Mouse (Mus musculus) E14TG2a.4 (cell line): Measurements from ENCODE around the gene Clasp1.
A peak's percentile ranks its signal among the peaks of the same experiment; 100 is the strongest.

ENCODE experiments used
- H3K27me3 ChIP-seq: 2 replicates; pipeline ENCODE4 v1.6.1; 2014; ENCODE audit warnings: low read length, control low read depth; ENCODE audit not compliant: insufficient read depth
- H3K36me3 ChIP-seq: 2 replicates; pipeline ENCODE4 v1.6.1; 2014; ENCODE audit warnings: low read length, control low read depth; ENCODE audit not compliant: insufficient read depth
- H3K4me1 ChIP-seq: replicated peaks from 2 replicates; pipeline ENCODE4 v1.6.1; 2014; ENCODE audit warnings: low read depth, low read length, control low read depth
- H3K4me3 ChIP-seq: replicated peaks from 2 replicates; pipeline ENCODE4 v1.5.1; 2014; ENCODE audit warnings: mild to moderate bottlenecking, low read length
- H3K9me3 ChIP-seq: 2 replicates; pipeline ENCODE4 v1.6.1; 2014; ENCODE audit warnings: low read length, control low read depth
- CTCF ChIP-seq: conservative IDR thresholded peaks from 2 replicates; pipeline ENCODE4 v1.5.1; 2014; ENCODE audit warnings: low read length
- NANOG ChIP-seq: IDR thresholded peaks from 2 replicates; pipeline ENCODE4 v1.6.1; 2014; ENCODE audit warnings: borderline replicate concordance, low read length, mixed read lengths
- POU5F1 ChIP-seq: IDR thresholded peaks from 2 replicates; pipeline ENCODE4 v1.6.1; 2014; ENCODE audit warnings: low read length, borderline replicate concordance

Clasp1 gene

GRCm38 (mm10) chr1:118388757-118389453, at the start of gene Clasp1:
Gene Clasp1, plus strand, starts transcription at chr1:118389058.
- Histone ChIP-seq H3K4me1 (peaks cover 33% of the 10 kb centered on the region), H3K27me3 (no peaks in the 10 kb centered on the region), H3K9me3 (no peaks in the 10 kb centered on the region), H3K4me3 (peak within 1 kb of the TSS; percentile 91), H3K36me3 (peaks cover 19% of the 10 kb centered on the region)
- TF ChIP-seq POU5F1 (no peak), NANOG (no peak), CTCF (no peak)

GRCm38 (mm10) chr1:118343649-118344435, 45.0 kb upstream of the Clasp1 start:
- H3K9me3 ChIP-seq = peaks cover 8% of the 10 kb centered on the region
- peaks cover 31% of the 10 kb centered on the region for H3K4me1 ChIP-seq
- no peaks in the 10 kb centered on the region for H3K36me3 ChIP-seq
- no peaks in the 10 kb centered on the region for H3K27me3 ChIP-seq
- TF ChIP-seq CTCF (no peak), NANOG (no peak), POU5F1 (no peak)
- H3K4me3 ChIP-seq = no peak overlapping the region

GRCm38 (mm10) chr1:118349922-118350321, 38.9 kb upstream of the Clasp1 start:
- no peak for TF ChIP-seq POU5F1
- no peak for TF ChIP-seq CTCF
- TF ChIP-seq NANOG = no peak
- peaks cover 8% of the 10 kb centered on the region for H3K9me3 ChIP-seq

GRCm38 (mm10) chr1:118359071-118359761, 29.6 kb upstream of the Clasp1 start:
- TF ChIP-seq POU5F1 (no peak), NANOG (no peak), CTCF (no peak)
- Histone ChIP-seq H3K4me3 (no peak overlapping the region), H3K4me1 (peaks cover 10% of the 10 kb centered on the region)

More at GRCm38 (mm10) chr1:118349922-118350321, 38.9 kb upstream of the Clasp1 start:
- no peaks in the 10 kb centered on the region for H3K27me3 ChIP-seq
- no peaks in the 10 kb centered on the region for H3K36me3 ChIP-seq
- no peaks in the 10 kb centered on the region for H3K4me1 ChIP-seq
- no peak overlapping the region for H3K4me3 ChIP-seq

GRCm38 (mm10) chr1:118367970-118368369, 20.9 kb upstream of the Clasp1 start:
- TF ChIP-seq POU5F1 (no peak), NANOG (no peak), CTCF (no peak; the same call in 1 of the 2 replicates)
- Histone ChIP-seq H3K4me1 (peaks cover 15% of the 10 kb centered on the region), H3K27me3 (no peaks in the 10 kb centered on the region), H3K4me3 (no peak overlapping the region), H3K9me3 (no peaks in the 10 kb centered on the region), H3K36me3 (no peaks in the 10 kb centered on the region)

More at GRCm38 (mm10) chr1:118359071-118359761, 29.6 kb upstream of the Clasp1 start:
- no peaks in the 10 kb centered on the region for H3K9me3 ChIP-seq
- peaks cover 11% of the 10 kb centered on the region; the same call in 1 of the 2 replicates for H3K27me3 ChIP-seq
- H3K36me3 ChIP-seq = no peaks in the 10 kb centered on the region

GRCm38 (mm10) chr1:118368721-118369461, 20.0 kb upstream of the Clasp1 start:
- Histone ChIP-seq H3K27me3 (no peaks in the 10 kb centered on the region), H3K36me3 (no peaks in the 10 kb centered on the region), H3K9me3 (no peaks in the 10 kb centered on the region), H3K4me1 (peaks cover 15% of the 10 kb centered on the region), H3K4me3 (no peak overlapping the region)
- TF ChIP-seq CTCF = no peak
- no peak for TF ChIP-seq POU5F1
- no peak for TF ChIP-seq NANOG

GRCm38 (mm10) chr1:118377784-118378183, 11.1 kb upstream of the Clasp1 start:
- H3K27me3 ChIP-seq = no peaks in the 10 kb centered on the region

More at GRCm38 (mm10) chr1:118377784-118378183, 11.1 kb upstream of the Clasp1 start:
- H3K9me3 ChIP-seq = no peaks in the 10 kb centered on the region
- no peak overlapping the region for H3K4me3 ChIP-seq
- TF ChIP-seq POU5F1 (no peak), NANOG (no peak), CTCF (no peak)
- 0 out of 2 replicates have a peak, but pooled peaks cover 2% of the 10 kb centered on the region for H3K4me1 ChIP-seq
- no peaks in the 10 kb centered on the region for H3K36me3 ChIP-seq
